In the genomic region with DNA sequence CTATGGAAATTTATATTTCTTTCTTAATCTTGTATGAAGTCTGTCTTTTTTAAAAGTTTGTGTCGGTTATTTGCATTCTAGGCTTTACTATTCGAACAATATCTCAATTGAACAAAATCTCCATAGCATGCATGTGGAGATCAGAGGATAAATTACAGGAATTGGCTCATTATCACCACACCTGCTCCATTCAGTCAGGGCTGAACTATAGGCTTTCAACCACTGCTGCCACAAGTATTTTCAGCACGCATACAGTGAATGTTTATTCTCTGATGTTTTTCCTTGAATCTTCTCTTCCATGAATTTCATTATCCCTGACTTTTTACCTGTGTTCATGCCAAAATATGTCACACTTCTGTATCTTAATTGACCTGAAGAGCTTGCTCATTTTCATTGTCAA, we compare ENCODE assay signal across 19 mouse cellular contexts.
"Had no signal": no experiment of that assay in that cellular context is flagged by ENCODE, and none has a peak within 500 bp of the region (broad histone marks: within the 10 kb centered on the region; RNA-seq: fewer than 3 reads in every experiment).

No protein-coding gene starts in this region.

- DNase-seq: liver, postnatal 0 days; lung, adult 2 months; lung, postnatal 14 days; lung, postnatal 36 days; midbrain, embryonic 14.5 days; right cerebral cortex, postnatal 14 days; thymus, adult 2 months; thymus, postnatal 25 days; thymus, postnatal 4 days had no signal

- H3K4me1 ChIP-seq: lung, embryonic 15.5 days; megakaryocyte, embryonic 14.5 days; midbrain, embryonic 10.5 days; midbrain, embryonic 12.5 days; neural tube, embryonic 12.5 days; stomach, embryonic 15.5 days had no signal

- H3K27ac ChIP-seq: lung, embryonic 15.5 days; macrophage; midbrain, embryonic 10.5 days; midbrain, embryonic 12.5 days; neural tube, embryonic 12.5 days; stomach, embryonic 15.5 days; stomach, postnatal 0 days had no signal

- H3K9ac ChIP-seq: liver, postnatal 0 days; lung, embryonic 15.5 days; midbrain, embryonic 12.5 days; neural tube, embryonic 12.5 days; stomach, embryonic 15.5 days had no signal

- H3K4me2 ChIP-seq: lung, embryonic 15.5 days; midbrain, embryonic 12.5 days; neural tube, embryonic 12.5 days; stomach, embryonic 15.5 days had no signal

- H3K9me3 ChIP-seq: lung, embryonic 15.5 days; midbrain, embryonic 10.5 days; midbrain, embryonic 12.5 days; neural tube, embryonic 12.5 days; stomach, embryonic 15.5 days had no signal

- H3K4me3 ChIP-seq: lung, embryonic 15.5 days; megakaryocyte, embryonic 14.5 days; midbrain, embryonic 10.5 days; midbrain, embryonic 12.5 days; neural tube, embryonic 12.5 days; stomach, embryonic 15.5 days had no signal

- H3K27me3 ChIP-seq: lung, embryonic 15.5 days; megakaryocyte, embryonic 14.5 days; midbrain, embryonic 12.5 days; neural tube, embryonic 12.5 days; stomach, embryonic 15.5 days had no signal

- ATAC-seq: liver, postnatal 0 days; lung, postnatal 0 days; midbrain, embryonic 16.5 days had no signal

- H3K36me3 ChIP-seq: lung, embryonic 15.5 days; midbrain, embryonic 10.5 days; midbrain, embryonic 12.5 days; neural tube, embryonic 12.5 days; stomach, embryonic 15.5 days had no signal
